Mouse (Mus musculus) 416B (cell line): Measurements from ENCODE around the gene BC067074.

Experiments used
- DNase-seq: peaks from one replicate; pipeline ENCODE4 v3.0.0; 2011; ENCODE audit warnings: low read depth

The BC067074 gene

DNA sequence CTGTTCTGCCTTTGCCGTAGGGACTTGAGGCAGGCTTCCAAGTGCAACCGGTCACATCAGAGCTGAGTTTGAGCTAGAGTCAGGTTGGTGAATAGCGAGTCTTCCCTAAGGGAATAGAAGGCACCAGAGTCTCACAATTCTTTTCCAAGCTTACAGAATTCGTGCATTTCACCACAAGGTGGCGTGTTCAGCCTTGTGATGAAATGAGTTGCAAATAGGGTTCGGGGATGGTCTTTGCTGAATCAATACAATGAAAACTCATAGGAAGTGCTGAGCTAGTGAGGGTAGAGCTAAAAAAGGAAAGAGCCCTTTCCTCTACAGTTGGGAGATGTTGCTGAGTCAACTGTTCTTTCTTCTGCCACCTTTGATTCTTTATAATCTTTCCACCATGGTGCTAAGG is 29.0 kb downstream of the BC067074 start:
- peak; percentile 17 for DNase-seq

DNA sequence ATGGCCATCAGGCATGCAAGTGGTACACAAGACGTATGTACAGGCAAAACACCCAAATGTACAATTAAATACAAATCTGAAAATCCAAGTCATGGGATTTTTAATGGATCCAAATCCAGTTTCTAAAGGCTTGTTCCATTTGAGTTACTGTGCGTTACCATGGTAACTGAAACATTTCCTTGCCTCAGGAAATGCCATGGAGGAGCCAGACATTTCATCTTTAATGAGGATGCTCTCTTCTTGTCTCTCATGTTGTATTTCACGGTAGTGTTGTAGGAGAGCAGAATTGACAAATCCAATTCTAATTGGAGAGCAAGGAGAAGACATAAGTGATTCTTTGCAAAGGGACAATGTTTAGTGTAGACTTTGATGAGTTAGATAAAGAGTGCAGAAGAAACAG is 31.3 kb downstream of the BC067074 start:
- DNase-seq: no peak

DNA sequence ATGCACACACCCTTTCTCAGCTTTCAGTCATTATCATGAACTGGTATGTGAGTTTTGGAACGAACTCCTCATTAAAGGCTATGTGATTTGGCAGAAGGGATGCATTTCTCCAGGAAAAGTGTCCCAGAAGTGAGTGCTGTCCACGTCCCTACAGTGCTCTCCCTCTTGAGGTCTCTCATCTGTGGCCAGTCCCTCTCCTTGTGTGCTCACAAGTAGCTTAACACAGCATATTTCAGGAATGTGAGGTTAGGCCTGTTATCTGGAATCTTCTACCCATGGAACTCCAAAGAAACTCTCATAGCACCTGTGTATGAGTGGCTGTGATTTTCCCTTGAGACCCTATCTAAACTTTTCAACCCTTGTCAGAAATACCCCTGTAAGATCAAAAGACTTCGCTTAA is 32.7 kb downstream of the BC067074 start:
- DNase-seq: no peak

DNA sequence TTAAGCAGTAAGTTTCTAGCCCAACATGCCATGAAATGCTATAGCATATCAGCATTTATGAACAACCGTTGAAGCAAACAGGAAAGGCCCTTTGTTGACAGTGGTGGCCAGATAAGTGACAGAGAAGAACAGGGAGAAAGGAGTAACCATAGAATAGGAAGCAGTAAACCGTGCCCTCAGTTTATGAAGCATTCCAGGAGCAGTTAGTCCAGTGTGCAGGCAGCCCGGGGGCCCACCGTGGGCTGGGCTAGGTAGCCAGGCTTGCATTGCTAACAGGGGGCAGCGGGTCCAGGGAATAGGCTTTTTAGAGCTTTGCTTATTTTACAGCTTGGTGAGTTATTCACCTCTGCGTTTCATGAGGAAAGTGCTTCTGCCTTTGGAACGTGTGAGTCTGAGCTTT is 39.3 kb downstream of the BC067074 start:
- DNase-seq: no peak

DNA sequence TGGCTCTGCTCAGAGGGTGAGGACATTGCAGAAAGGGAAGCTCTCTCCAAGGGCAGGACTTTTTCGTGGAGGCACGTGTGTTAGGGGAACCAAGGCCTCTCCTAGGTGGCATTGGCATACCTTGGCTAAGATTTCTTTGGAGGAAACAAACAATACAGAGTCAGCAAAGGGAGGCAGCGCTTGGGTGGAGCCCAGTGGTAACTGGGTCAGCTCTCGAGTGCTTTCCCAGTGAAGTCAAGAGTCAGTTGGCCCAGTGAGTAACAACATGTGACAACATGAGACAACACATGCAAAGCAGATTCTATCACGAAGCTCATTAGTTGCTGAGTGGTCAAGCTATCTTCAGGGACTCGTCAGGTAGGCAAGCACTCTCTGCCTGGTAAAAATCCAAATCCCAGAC is 40.4 kb downstream of the BC067074 start:
- DNase-seq: no peak

DNA sequence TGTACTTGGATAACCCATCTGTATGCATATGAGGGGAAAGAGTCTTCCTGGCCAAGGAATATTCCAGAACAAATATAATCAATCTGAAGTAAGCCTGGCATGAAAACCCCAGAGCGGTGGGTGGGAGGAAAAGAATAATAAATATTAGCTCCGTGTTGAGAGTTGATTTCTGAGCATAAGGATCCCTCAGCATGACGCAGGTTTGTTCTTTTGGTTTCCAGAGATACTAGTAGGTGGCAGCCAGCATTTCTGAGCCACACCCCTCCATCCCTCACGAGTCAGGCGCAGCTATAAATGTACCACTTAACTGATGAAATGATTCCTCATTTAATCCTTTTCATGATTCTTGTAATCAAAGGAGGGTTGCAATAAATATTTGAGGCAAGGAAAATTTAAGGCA is 41.0 kb downstream of the BC067074 start:
- no peak for DNase-seq

DNA sequence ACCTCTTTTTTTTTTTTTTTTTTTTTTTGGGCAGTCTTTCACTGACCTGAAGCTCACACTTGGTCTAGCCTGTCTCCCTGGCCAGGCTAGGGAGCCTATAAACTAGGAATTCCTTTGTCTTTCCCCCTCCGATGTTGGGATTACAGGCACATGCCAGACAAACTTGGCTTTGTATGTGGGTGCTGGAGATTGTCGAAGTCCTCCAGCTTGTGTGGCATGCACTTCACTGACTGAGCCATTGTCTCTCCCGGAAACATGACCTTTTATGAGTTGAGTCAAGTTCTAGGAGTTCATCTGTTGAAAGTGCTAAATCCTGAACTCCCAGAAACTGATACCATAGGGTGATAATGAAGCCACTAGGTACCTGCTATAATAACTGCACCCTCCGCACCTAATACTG is 41.8 kb downstream of the BC067074 start:
- DNase-seq: no peak

DNA sequence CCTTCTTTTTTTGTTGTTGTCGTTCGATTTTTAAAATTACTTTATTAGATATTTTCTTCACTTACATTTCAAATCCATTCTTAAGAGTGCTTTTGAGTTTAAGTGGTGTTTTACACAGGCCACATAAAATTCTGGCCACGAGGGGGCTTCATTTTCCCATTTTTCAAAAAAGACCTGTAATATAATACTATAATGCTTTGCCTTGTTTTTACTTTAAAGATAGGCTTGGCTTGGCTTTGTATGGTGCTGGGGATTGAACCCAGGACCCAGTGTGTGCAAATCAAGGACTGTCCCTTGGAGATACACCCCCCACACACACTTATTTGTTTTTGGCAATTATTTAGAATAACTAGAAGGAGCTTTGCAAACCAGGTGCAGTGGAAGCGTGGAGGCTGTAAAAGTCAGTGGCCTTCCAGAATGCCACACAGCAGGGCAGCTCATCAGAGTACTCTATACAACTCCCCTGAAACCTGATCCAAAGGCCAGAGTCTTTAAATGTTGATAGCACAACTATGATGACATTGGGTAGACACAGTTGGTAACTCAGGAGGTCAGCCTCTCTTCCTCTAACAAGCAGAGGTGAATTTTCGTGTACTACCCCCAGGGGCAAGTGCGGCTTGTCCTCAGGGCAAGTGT is 44.4 kb downstream of the BC067074 start:
- peak; percentile 22 for DNase-seq

DNA sequence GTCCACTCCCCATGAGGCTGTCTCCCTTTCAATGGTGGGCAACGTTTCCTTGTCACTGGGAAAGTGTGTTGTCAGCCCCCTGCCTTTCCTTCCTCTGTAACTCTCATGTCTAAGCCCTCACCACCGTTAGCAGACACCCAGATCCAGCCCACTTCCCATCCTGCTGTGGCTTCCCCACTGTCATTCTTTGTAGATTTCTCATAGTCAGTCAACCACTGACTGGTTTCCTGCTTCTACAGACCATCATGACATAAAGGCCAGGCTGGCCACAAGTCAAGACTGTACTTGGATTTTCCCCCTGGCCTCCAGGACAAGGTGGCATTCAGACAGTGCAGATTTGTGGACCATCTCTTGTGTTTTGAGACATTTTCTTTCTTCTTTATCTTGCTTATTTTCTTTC is 47.7 kb downstream of the BC067074 start:
- DNase-seq: peak; percentile 7

DNA sequence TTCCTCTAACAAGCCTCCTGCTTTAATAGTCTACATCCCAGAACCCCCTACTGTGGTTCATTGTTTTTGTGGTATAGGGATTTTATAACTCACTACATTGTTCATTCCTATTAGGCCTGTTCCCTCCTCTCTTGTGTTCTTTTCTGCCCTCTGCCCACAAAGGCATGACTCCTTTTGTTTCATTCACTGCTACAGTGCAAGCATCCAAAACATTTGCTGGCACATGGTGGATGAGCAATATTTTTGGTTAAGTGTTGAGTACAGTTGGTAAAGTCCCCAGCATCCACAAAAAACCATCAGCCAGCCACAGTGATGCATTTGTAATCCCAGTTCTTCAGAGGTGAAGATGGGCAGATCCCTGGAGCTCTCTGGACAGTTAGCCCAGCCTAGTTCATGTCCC is 48.2 kb downstream of the BC067074 start:
- no peak for DNase-seq

DNA sequence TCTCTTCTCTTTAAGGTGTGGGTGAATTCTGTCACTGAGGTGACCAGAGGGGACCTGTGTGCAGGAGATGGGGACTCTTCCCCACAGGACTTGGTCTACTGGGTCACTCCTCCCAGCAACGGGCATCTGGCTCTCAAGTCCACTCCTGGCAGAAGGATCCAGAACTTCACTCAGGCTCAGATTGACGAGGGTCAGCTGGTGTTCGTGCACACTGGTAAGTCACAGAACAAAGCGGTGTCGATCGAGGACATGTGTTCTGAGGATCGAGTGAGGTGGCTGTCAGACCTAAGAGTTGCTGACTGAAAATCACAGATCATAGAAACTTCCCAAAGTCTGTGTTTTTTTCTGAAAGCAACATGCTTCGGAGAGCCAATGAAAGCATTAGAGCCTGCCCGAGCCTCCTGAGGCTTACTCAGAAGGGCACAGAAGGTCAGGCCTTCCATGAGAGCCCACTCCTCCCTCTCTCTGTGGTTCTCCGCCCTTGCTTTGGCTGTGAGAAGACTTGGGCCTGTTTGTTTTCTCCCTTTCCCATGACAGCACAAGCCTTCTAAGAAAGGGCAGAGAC is 49.5 kb downstream of the BC067074 start:
- DNase-seq: no peak

DNA sequence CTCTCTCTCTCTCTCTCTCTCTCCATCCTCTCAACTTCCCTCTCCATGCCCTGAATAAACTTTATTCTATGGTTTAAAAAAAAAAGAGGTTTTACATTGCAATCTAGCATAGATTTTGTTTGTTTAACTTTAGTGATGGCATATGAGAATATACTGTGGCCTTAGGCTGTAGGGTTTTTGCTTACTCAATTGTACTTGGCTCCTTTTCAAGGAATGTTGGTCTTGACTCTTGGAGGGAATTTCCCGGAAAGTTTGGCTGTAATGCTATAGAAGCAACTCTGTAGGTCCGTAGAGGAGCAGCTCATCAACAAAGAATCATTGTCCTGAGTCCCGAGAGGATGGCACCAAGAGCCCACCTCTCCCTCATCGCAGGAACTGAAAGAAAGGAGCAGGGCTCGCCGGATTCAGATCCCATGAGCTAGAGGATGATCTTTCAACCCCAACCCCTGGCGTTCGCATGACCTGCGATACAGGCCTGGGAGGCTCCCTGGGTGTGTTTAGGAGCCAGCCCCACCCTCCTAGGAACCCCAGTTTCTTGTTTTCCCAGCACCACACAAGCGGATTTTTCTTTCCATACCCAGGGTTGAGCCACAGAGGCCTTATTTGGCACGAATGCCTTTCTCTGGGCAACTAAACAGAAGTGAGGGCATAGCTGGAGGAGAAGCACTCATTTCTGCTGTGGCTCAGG is 57.9 kb downstream of the BC067074 start:
- no peak for DNase-seq

DNA sequence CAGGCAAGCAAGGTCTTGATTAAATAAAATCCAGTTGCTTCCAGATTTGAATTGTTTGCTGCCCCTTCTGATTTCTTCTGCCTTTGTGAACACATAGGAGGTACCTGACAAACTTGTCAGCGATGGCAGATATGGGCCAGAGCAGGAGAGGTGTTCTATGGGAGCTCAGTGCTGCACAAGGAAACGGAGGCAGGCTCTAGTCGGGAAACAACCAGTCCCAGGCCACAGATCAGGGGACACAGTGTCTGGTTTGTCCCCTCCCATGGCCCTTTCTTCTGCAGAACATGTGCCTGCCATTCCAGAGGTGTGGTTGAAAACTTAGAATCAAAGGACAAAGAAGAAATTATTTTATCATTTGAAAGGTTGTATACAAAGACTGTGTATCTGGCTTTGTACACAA is 60.6 kb downstream of the BC067074 start:
- DNase-seq: no peak

DNA sequence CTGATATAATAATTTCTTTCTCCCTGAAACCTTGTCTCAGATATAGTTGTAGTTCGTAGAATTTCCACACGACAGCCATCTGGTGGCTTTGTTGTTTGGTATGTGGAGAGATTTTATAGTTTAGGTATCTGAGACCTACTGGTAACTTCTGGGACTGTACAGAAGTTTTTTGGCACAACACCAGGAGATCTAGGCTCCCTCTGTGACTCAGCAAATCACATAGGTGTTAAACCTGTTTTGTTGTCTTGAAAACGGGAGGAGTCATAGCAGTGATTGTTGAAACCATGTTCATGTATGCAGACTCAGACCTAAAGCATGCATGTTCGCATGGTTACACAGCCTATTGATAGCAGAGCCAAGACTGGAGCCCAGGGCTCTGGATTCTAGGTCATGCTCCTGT is 61.0 kb downstream of the BC067074 start:
- DNase-seq: no peak

DNA sequence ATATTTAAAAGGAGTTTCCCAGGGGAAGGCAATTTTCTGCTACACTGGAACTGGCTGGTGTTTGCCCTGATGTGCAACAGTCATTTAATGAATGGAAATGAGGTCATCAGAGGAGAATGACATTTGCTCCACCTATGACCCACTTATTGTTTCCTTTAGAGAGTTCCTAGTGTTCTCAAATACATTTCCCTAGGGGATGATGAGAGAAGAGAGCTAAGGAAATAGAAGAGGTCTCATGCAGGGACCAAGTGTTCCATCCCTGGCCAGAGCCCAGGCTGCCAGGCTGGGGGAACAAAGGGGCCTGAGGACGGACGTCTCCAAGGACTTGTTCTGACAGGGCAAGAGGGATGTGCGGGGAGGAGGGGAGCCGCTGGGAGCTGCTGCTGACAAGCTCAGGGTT is 62.1 kb downstream of the BC067074 start:
- no peak for DNase-seq

DNA sequence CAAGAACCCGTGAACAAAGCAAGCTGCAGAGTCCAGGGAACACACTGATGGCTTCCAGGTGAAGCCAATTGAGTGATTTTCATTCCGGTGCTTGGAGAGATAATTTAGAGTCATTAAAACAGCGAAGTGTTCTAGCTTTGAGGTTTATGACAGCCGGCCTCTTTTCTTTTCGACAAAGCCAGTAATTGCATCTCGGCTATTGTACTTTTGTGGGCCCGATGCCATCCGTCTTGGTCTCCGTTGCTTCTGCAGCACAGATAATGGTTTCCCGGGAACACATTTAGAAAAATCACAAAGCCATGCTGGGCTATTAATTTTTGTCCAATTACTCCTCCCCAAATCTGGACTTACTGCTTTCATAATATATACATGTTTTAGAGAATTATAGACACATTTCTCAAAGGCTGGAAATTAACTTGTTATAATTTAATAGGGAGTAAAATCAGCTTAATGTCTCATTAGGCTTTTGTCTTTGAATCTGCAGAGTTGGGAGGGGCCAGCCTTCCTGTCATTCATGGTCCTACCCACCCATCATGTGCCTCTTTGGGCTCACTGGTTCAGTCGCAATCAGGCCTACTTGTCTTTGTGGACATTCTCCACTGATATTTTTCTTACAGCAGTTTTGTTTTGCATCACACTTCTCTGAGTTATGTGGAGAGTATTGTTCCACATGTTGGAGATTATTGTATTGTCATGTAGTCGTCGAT is 64.6 kb downstream of the BC067074 start:
- DNase-seq: no peak

DNA sequence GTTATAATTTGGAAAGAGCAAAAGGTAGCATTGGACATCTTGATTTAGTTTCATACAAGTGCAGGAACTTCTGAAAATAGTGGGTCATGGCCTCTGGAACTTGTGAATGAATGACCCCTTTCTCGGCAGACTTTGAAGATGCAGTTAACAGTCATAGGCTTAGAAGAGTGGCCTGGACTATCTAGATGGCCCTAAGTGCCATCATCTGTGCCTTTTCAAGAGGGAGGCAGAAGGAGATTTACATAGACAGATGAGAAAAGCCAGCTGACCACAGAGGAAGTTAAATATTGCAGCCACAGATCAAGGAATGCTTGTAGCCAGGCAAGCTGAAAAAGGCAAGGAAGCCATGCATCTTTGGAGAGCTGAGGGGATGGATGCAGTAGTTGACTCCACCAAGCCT is 66.7 kb downstream of the BC067074 start:
- DNase-seq: no peak

DNA sequence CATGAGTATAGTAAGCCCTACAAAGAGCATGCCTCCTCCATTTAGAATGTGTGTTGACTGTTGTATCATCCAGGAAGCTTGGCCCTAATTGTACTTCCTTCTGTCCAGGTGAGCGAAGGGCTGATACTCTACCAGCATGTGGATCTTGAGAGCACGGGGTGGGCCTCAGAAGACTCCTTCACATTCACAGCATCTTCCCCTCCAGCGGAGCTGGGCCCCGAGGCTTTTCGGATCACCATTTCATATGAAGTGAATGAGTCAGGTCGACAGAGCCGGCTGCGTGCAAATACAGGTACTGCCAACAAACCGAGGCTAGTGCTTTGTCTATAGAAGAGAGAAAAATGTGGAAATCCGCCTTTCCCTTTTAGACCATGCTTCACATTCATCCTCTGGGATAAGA is 73.0 kb downstream of the BC067074 start:
- DNase-seq: no peak

DNA sequence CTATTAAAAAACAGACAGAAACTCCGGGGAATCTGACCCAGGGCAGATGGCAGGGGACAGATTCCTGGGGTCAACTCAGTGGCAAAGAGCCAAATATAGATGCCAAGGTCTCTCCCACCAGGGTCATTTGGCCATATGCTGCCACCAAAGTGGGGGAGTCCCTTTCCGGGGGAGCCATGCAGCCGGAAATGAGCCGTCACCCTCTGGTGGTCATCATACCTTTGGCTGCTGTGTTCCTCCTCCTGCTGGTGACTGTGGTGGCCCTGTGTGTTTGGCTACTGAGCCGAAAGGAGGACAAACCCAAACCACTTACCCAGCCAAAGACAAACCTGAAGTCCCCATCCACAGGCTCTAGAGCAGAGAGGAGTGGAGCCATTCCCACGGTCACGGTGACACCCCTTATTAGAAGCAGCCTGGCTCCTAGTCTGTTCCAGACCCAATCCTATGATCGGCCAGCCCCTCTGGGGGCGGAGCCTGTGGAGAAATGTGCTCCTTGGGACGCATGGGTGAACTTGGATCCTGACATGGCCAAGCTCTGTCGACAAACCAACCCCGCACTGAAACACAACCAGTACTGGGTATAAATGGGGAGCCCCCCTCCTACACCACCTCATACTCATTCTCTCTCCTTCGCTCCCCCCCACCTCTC is 76.1 kb downstream of the BC067074 start:
- DNase-seq: no peak

DNA sequence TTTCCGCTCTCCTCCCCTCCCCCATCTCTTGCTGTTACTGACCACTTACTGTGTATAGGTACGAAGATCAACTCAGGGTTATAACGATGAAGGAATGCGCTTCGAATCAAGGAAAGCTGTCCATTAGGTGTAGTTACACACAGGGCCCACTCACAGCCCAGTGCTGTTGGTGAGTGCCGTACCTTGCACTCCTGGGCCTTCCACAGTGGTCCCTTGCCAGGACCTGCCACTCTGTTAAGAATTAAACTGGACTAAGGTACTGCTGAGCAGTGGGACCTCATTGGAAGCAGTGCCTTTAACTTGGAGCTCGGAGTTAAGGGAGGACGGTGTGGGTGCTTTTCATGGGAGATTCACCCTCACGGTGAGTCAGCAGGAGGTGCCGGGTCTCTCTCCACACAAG is 76.7 kb downstream of the BC067074 start:
- DNase-seq: no peak

DNA sequence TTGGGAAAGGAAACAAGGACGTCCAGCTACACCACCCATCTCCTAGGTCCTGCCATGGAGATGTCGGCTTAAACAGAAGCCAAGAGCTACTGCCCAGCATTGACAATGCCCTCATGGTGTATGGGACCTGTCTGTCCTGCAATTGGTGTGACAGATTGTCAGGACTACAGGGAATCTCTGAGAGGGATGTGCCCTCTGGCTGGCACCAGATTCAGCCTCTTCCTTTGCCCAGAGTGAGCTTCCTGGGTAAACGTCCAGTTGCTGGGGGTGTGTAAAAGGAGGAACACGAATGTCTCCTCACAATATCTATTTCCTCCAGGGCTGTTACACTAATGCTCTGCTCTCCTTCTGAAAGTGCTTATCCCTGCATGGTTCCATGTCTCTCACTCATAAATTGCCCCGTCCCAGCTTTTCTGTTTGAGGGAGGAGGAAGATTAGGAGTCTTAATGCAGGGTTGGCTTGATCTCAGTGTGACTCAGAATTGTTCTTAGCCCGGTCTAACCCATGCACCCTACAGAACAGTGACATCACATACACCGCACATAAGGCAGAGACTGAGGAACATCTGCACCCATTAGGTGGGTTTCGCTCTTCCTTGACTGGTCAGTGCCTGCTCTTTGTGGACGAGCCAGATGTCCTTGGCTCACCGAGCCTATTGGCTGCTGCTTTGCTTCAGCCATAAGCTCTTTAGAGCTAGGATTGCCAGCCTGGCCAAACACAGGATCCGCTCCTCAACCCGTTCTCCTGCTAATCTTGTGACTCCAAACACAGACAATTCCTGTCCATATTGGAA is 80.5 kb downstream of the BC067074 start:
- DNase-seq: no peak

DNA sequence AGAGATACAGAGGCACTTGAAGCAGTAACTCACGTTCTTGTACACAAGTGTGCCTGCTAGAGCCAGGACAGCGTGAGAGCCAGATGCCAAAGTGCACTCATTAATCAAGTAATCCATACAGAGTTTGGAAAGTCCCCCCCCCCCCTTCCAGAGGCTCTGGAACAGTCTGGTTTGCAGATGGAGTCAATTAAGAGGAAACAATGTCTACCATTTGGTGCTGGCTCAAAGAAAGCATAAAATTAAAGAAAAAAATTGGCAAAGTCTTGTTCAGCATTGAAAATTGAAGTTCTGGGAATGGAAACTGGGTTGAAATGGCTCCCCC is 81.1 kb downstream of the BC067074 start:
- DNase-seq: no peak
